12 mouse cellular contexts compared by ENCODE assay signal in the genomic region with DNA sequence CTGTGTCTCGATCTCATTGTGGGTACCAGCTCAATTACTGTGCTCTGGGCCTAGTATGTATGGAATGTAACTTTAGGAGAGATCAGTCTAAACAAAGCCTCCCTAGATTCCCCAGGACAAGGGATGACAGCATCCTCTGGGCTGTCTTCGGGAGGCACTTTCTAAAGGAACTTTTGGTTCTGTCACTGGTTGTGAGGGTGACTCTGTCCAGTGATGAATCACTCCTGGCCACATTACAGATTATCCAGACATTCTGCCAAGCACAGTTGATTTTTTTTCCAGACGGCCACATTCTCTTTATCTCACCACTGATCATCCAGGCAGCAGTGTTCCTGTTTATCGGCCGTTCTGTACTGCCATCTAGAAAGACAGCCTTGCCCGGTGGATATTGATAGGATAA.
DNase-seq lines count a peak whose midpoint lies in the region; ATAC-seq and TF ChIP-seq lines count a peak whose summit lies in the region.
"Had no signal": no experiment of that assay in that cellular context is flagged by ENCODE, and none has a peak within 500 bp of the region (broad histone marks: within the 10 kb centered on the region; RNA-seq: fewer than 3 reads in every experiment).

No protein-coding gene starts in this region.

- 34% methylated on average over 6 of the region's 6 CpGs for WGBS in midbrain, embryonic 15.5 days
- 47% methylated on average over 6 of the region's 6 CpGs for WGBS in midbrain, embryonic 10.5 days
- WGBS in heart, embryonic 16.5 days = 12% methylated on average over 6 of the region's 6 CpGs

- no peak for ATAC-seq in midbrain, embryonic 15.5 days (replicated peaks)
- no peak for ATAC-seq in heart, embryonic 16.5 days (replicated peaks; ENCODE audit: extremely low read depth, insufficient read depth, low FRiP score)
- ATAC-seq: forebrain, embryonic 16.5 days had no signal

- H3K4me1 ChIP-seq in midbrain, embryonic 15.5 days = peaks cover 10% of the 10 kb centered on the region
- H3K4me1 ChIP-seq in midbrain, embryonic 10.5 days = peaks cover 34% of the 10 kb centered on the region
- H3K4me1 ChIP-seq in heart, embryonic 16.5 days (ENCODE audit: control insufficient read depth, insufficient read depth, low read length) = peaks cover 25% of the 10 kb centered on the region

- no peaks in the 10 kb centered on the region for H3K36me3 ChIP-seq in midbrain, embryonic 15.5 days (replicated peaks)
- H3K36me3 ChIP-seq in midbrain, embryonic 10.5 days = no peaks in the 10 kb centered on the region
- no peaks in the 10 kb centered on the region for H3K36me3 ChIP-seq in heart, embryonic 16.5 days (ENCODE audit: control insufficient read depth, insufficient read depth)
- H3K36me3 ChIP-seq: hindbrain, embryonic 15.5 days had no signal

- H3K9me3 ChIP-seq in midbrain, embryonic 15.5 days = no peaks in the 10 kb centered on the region
- H3K9me3 ChIP-seq in midbrain, embryonic 10.5 days (replicated peaks) = no peaks in the 10 kb centered on the region
- no peaks in the 10 kb centered on the region for H3K9me3 ChIP-seq in heart, embryonic 16.5 days (replicated peaks; ENCODE audit: control insufficient read depth, low read length)
- H3K9me3 ChIP-seq: hindbrain, embryonic 15.5 days had no signal

- H3K27ac ChIP-seq in gastrocnemius, adult 2 months = peak overlapping the region; percentile 5; the same call in 1 of the 2 replicates
- 0 out of 2 replicates have a peak overlapping the region, but pooled peaks have one; percentile 10 for H3K27ac ChIP-seq in midbrain, embryonic 15.5 days
- no peak overlapping the region for H3K27ac ChIP-seq in midbrain, embryonic 10.5 days (replicated peaks)
- 0 out of 2 replicates have a peak overlapping the region, but pooled peaks have one; percentile 6 for H3K27ac ChIP-seq in heart, embryonic 16.5 days (ENCODE audit: low read length)
- H3K27ac ChIP-seq: hindbrain, embryonic 15.5 days had no signal

- H3K27me3 ChIP-seq in midbrain, embryonic 15.5 days (replicated peaks) = no peaks in the 10 kb centered on the region
- H3K27me3 ChIP-seq in midbrain, embryonic 10.5 days (ENCODE audit: low read depth, poor library complexity, severe bottlenecking) = peaks cover 78% of the 10 kb centered on the region
- no peaks in the 10 kb centered on the region for H3K27me3 ChIP-seq in heart, embryonic 16.5 days (ENCODE audit: control insufficient read depth, insufficient read depth, low read length)
- H3K27me3 ChIP-seq: hindbrain, embryonic 15.5 days had no signal

- intact Hi-C loops in gastrocnemius, adult 2 months (cut with DNase I) = no loop called here
- intact Hi-C loops in gastrocnemius, postnatal 36 days (cut with DNase I) = no loop called here

- no peak overlapping the region for H3K4me3 ChIP-seq in gastrocnemius, adult 2 months
- no peak overlapping the region for H3K4me3 ChIP-seq in midbrain, embryonic 15.5 days
- H3K4me3 ChIP-seq in midbrain, embryonic 10.5 days = no peak overlapping the region
- H3K4me3 ChIP-seq in heart, embryonic 16.5 days (ENCODE audit: low read length) = no peak overlapping the region
- H3K4me3 ChIP-seq: hindbrain, embryonic 15.5 days had no signal

- H3K4me2 ChIP-seq in midbrain, embryonic 15.5 days = no peak overlapping the region
- peak overlapping the region; percentile 53; the same call in 1 of the 2 replicates for H3K4me2 ChIP-seq in heart, embryonic 16.5 days (ENCODE audit: low read depth, low read length)

- no peak for DNase-seq in gastrocnemius, adult 2 months
- DNase-seq in gastrocnemius, postnatal 36 days = no peak
- DNase-seq in midbrain, embryonic 10.5 days (ENCODE audit: low spot score) = no peak
- DNase-seq in skeletal muscle tissue, adult 2 months (ENCODE audit: low read depth, low spot score) = peak; percentile 56
- DNase-seq in left cerebral cortex, adult 18-20 months (ENCODE audit: low spot score in 2 of 2) = no peak
- DNase-seq in right cerebral cortex, postnatal 4 days = no peak
- DNase-seq: embryo, embryonic 11 days; liver had no signal

- no peak overlapping the region for H3K9ac ChIP-seq in midbrain, embryonic 15.5 days
- no peak overlapping the region for H3K9ac ChIP-seq in heart, embryonic 16.5 days (ENCODE audit: low read length)
- H3K9ac ChIP-seq: hindbrain, embryonic 15.5 days had no signal

- TF ChIP-seq CTCF in gastrocnemius, adult 2 months (IDR thresholded peaks at IDR 0.05) = no peak
